Mouse (Mus musculus): Measurements from ENCODE around the gene Apba2. TPM values are rescaled to one million over a fixed set of nuclear protein-coding genes. Genes with fewer than 3 reads are reported as not detected.

The Apba2 gene
- polyA plus RNA-seq, 1 experiment: not detected

GRCm38 (mm10) chr7:64648947-64649607 lies 147.6 kb downstream of the Apba2 start:
- TF ChIP-seq MYOD1 (IDR thresholded peaks at IDR 0.05; ENCODE audit: control insufficient read depth in 1 of 3, insufficient read length in 2 of 3, low read depth in 2 of 3) (no peak), E2F4 (IDR thresholded peaks at IDR 0.05; ENCODE audit: insufficient read depth) (no peak), REST (IDR thresholded peaks at IDR 0.05; ENCODE audit: insufficient read depth, insufficient read length) (no peak), USF1 (IDR thresholded peaks at IDR 0.05; ENCODE audit: low read depth) (no peak), MAX (IDR thresholded peaks at IDR 0.05; ENCODE audit: low read depth) (no peak), TCF3 (IDR thresholded peaks at IDR 0.05; ENCODE audit: insufficient read length, low read depth) (no peak)
- no peaks in the 10 kb centered on the region for H3K79me2 ChIP-seq (ENCODE audit: control insufficient read depth, insufficient read depth)

GRCm38 (mm10) chr7:64651963-64652362 lies 150.5 kb downstream of the Apba2 start:
- Histone ChIP-seq H3K27me3 (ENCODE audit: control insufficient read depth, insufficient read depth, insufficient read length) (no peaks in the 10 kb centered on the region), H3K79me2 (ENCODE audit: control insufficient read depth, insufficient read depth) (no peaks in the 10 kb centered on the region), H3K4me2 (ENCODE audit: low read depth) (no peak overlapping the region), H3K4me3 (no peak overlapping the region), H3ac (ENCODE audit: control insufficient read depth, insufficient read length) (no peak overlapping the region), H3K36me3 (ENCODE audit: control insufficient read depth, insufficient read depth) (no peaks in the 10 kb centered on the region)
- no peak for TF ChIP-seq TCF12 (IDR thresholded peaks at IDR 0.05; ENCODE audit: insufficient read depth, poor library complexity, severe bottlenecking)

More at GRCm38 (mm10) chr7:64648947-64649607, 147.6 kb downstream of the Apba2 start:
- no peaks in the 10 kb centered on the region for H3K27me3 ChIP-seq (ENCODE audit: control insufficient read depth, insufficient read depth, insufficient read length)
- no peak overlapping the region for H3K4me3 ChIP-seq
- no peaks in the 10 kb centered on the region for H3K36me3 ChIP-seq (ENCODE audit: control insufficient read depth, insufficient read depth)
- H3ac ChIP-seq (ENCODE audit: control insufficient read depth, insufficient read length): no peak overlapping the region
- H3K4me2 ChIP-seq (ENCODE audit: low read depth): no peak overlapping the region

GRCm38 (mm10) chr7:64656787-64657186 lies 155.3 kb downstream of the Apba2 start:
- H3K4me2 ChIP-seq (ENCODE audit: low read depth): no peak overlapping the region
- no peaks in the 10 kb centered on the region for H3K79me2 ChIP-seq (ENCODE audit: control insufficient read depth, insufficient read depth)
- H3ac ChIP-seq (ENCODE audit: control insufficient read depth, insufficient read length): no peak overlapping the region
- TF ChIP-seq REST (IDR thresholded peaks at IDR 0.05; ENCODE audit: insufficient read depth, insufficient read length): no peak
- no peak for TF ChIP-seq POLR2A (IDR thresholded peaks at IDR 0.05; ENCODE audit: insufficient read length, low read depth)
- no peak for TF ChIP-seq USF1 (IDR thresholded peaks at IDR 0.05; ENCODE audit: low read depth)
- TF ChIP-seq SRF (IDR thresholded peaks at IDR 0.05; ENCODE audit: control insufficient read depth, insufficient read length, low read depth): no peak
- TF ChIP-seq E2F4 (IDR thresholded peaks at IDR 0.05; ENCODE audit: insufficient read depth): no peak
- no peak for TF ChIP-seq POLR2AphosphoS2 (IDR thresholded peaks at IDR 0.05; ENCODE audit: insufficient read length, low read depth)
- no peak for TF ChIP-seq MYOG (IDR thresholded peaks at IDR 0.05; ENCODE audit: control insufficient read depth in 1 of 3, insufficient read depth in 1 of 3, insufficient read length in 2 of 3, low read depth in 2 of 3)
- TF ChIP-seq MYOD1 (IDR thresholded peaks at IDR 0.05; ENCODE audit: control insufficient read depth in 1 of 3, insufficient read length in 2 of 3, low read depth in 2 of 3): no peak
- TF ChIP-seq TCF3 (IDR thresholded peaks at IDR 0.05; ENCODE audit: insufficient read length, low read depth): no peak
- TF ChIP-seq TCF12 (IDR thresholded peaks at IDR 0.05; ENCODE audit: insufficient read depth, poor library complexity, severe bottlenecking): no peak
- TF ChIP-seq MAX (IDR thresholded peaks at IDR 0.05; ENCODE audit: low read depth): no peak
- TF ChIP-seq CEBPB (IDR thresholded peaks at IDR 0.05; ENCODE audit: insufficient read depth, poor library complexity, severe bottlenecking): no peak
- no peaks in the 10 kb centered on the region for H3K27me3 ChIP-seq (ENCODE audit: control insufficient read depth, insufficient read depth, insufficient read length)
- H3K36me3 ChIP-seq (ENCODE audit: control insufficient read depth, insufficient read depth): no peaks in the 10 kb centered on the region
- H3K4me3 ChIP-seq: no peak overlapping the region

GRCm38 (mm10) chr7:64658914-64659313 lies 157.4 kb downstream of the Apba2 start:
- Histone ChIP-seq H3K4me3 (no peak overlapping the region), H3K4me2 (ENCODE audit: low read depth) (no peak overlapping the region), H3ac (ENCODE audit: control insufficient read depth, insufficient read length) (no peak overlapping the region), H3K79me2 (ENCODE audit: control insufficient read depth, insufficient read depth) (no peaks in the 10 kb centered on the region), H3K36me3 (ENCODE audit: control insufficient read depth, insufficient read depth) (no peaks in the 10 kb centered on the region), H3K27me3 (ENCODE audit: control insufficient read depth, insufficient read depth, insufficient read length) (no peaks in the 10 kb centered on the region)
- TF ChIP-seq CEBPB (IDR thresholded peaks at IDR 0.05; ENCODE audit: insufficient read depth, poor library complexity, severe bottlenecking) (no peak), POLR2AphosphoS2 (IDR thresholded peaks at IDR 0.05; ENCODE audit: insufficient read length, low read depth) (no peak), MAX (IDR thresholded peaks at IDR 0.05; ENCODE audit: low read depth) (no peak), E2F4 (IDR thresholded peaks at IDR 0.05; ENCODE audit: insufficient read depth) (no peak)

- H3K4me2 ChIP-seq (ENCODE audit: low read depth): no peak overlapping the region
- no peak overlapping the region for H3K4me3 ChIP-seq
- TF ChIP-seq MAX (IDR thresholded peaks at IDR 0.05; ENCODE audit: low read depth) (no peak), TCF12 (IDR thresholded peaks at IDR 0.05; ENCODE audit: insufficient read depth, poor library complexity, severe bottlenecking) (no peak), CEBPB (IDR thresholded peaks at IDR 0.05; ENCODE audit: insufficient read depth, poor library complexity, severe bottlenecking) (no peak), POLR2A (IDR thresholded peaks at IDR 0.05; ENCODE audit: insufficient read length, low read depth) (no peak), POLR2AphosphoS2 (IDR thresholded peaks at IDR 0.05; ENCODE audit: insufficient read length, low read depth) (no peak), MYOD1 (IDR thresholded peaks at IDR 0.05; ENCODE audit: control insufficient read depth in 1 of 3, insufficient read length in 2 of 3, low read depth in 2 of 3) (no peak), MYOG (IDR thresholded peaks at IDR 0.05; ENCODE audit: control insufficient read depth in 1 of 3, insufficient read depth in 1 of 3, insufficient read length in 2 of 3, low read depth in 2 of 3) (no peak), TCF3 (IDR thresholded peaks at IDR 0.05; ENCODE audit: insufficient read length, low read depth) (no peak), SRF (IDR thresholded peaks at IDR 0.05; ENCODE audit: control insufficient read depth, insufficient read length, low read depth) (no peak), E2F4 (IDR thresholded peaks at IDR 0.05; ENCODE audit: insufficient read depth) (no peak)
- no peaks in the 10 kb centered on the region for H3K27me3 ChIP-seq (ENCODE audit: control insufficient read depth, insufficient read depth, insufficient read length)
- H3K79me2 ChIP-seq (ENCODE audit: control insufficient read depth, insufficient read depth): no peaks in the 10 kb centered on the region
- no peaks in the 10 kb centered on the region for H3K36me3 ChIP-seq (ENCODE audit: control insufficient read depth, insufficient read depth)
- H3ac ChIP-seq (ENCODE audit: control insufficient read depth, insufficient read length): no peak overlapping the region
These were observed 157.8 kb downstream of the Apba2 start for GRCm38 (mm10) chr7:64659328-64659727.

All from myocyte (in vitro differentiated cells).